Mouse (Mus musculus) lung, postnatal 0 days (tissue): ENCODE data around the gene Ntn5. TPM values are rescaled to one million over a fixed set of nuclear protein-coding genes. Genes with fewer than 3 reads are reported as not detected.

ENCODE experiments used
- ATAC-seq: fragments of 200-750 bp; cut with Nextera tagmentation; 2 replicates; pipeline ENCODE4 v1.8.0; 2017; ENCODE audit warnings: moderate library complexity
- DNase-seq: peaks from one replicate; pipeline ENCODE4 v3.0.0-alpha.2; 2016; ENCODE audit warnings: low spot score
- H3K27ac ChIP-seq: fragments of 300-500 bp; sonication (generic); 2 replicates; pipeline ENCODE4 v1.5.1; 2014; ENCODE audit warnings: antibody characterized with exemption, mild to moderate bottlenecking, low read length, mixed read lengths
- H3K27me3 ChIP-seq: fragments of 300-500 bp; sonication (generic); replicated peaks from 2 replicates; pipeline ENCODE4 v1.6.1; 2014; ENCODE audit warnings: low read length, mixed read lengths; ENCODE audit not compliant: insufficient read depth
- H3K36me3 ChIP-seq: fragments of 300-500 bp; sonication (generic); 2 replicates; pipeline ENCODE4 v1.6.1; 2014; ENCODE audit warnings: low read length, mixed read lengths; ENCODE audit not compliant: insufficient read depth
- H3K4me1 ChIP-seq: fragments of 300-500 bp; sonication (generic); 2 replicates; pipeline ENCODE4 v1.6.1; 2014; ENCODE audit warnings: antibody characterized with exemption, low read depth, low read length, mixed read lengths; ENCODE audit not compliant: insufficient read depth
- H3K4me2 ChIP-seq: fragments of 300-500 bp; sonication (generic); replicated peaks from 2 replicates; pipeline ENCODE4 v1.6.1; 2014; ENCODE audit warnings: low read depth, mild to moderate bottlenecking, low read length, moderate library complexity, mixed read lengths
- H3K4me3 ChIP-seq: fragments of 300-500 bp; sonication (generic); 2 replicates; pipeline ENCODE4 v1.5.1; 2014; ENCODE audit warnings: low read depth, low read length
- H3K9ac ChIP-seq: fragments of 300-500 bp; sonication (generic); replicated peaks from 2 replicates; pipeline ENCODE4 v1.6.1; 2014; ENCODE audit warnings: low read depth, mild to moderate bottlenecking
- H3K9me3 ChIP-seq: fragments of 300-500 bp; sonication (generic); 2 replicates; pipeline ENCODE4 v1.6.1; 2016; ENCODE audit warnings: low read length, mixed read lengths
- CTCF ChIP-seq: IDR thresholded peaks from 2 replicates; pipeline ENCODE4 v1.5.1; 2016; ENCODE audit warnings: antibody characterized with exemption, mild to moderate bottlenecking
- EP300 ChIP-seq: IDR thresholded peaks from 2 replicates; pipeline ENCODE4 v1.6.1; 2016; ENCODE audit warnings: antibody characterized with exemption, mild to moderate bottlenecking, control low read depth
- WGBS: fragments of 180-500 bp; shearing (Covaris S2); extraction: QIAGEN DNeasy Blood & Tissue Kit; methylation state at CpG from one replicate; pipeline ENCODE4 v1.1.7; 2014; 5-methylcytosine and 5-hydroxymethylcytosine counted together
- polyA plus RNA-seq: library from polyadenylated mRNA; unstranded; fragments of >200 nt; fragmentation: Nextera tagmentation; extraction: Ambion mirVana; gene quantifications from 2 replicates; pipeline ENCODE4 v1.2.1, GENCODE M21; 2015

The Ntn5 gene
- 2.4 TPM in 2 replicates for polyA plus RNA-seq

DNA sequence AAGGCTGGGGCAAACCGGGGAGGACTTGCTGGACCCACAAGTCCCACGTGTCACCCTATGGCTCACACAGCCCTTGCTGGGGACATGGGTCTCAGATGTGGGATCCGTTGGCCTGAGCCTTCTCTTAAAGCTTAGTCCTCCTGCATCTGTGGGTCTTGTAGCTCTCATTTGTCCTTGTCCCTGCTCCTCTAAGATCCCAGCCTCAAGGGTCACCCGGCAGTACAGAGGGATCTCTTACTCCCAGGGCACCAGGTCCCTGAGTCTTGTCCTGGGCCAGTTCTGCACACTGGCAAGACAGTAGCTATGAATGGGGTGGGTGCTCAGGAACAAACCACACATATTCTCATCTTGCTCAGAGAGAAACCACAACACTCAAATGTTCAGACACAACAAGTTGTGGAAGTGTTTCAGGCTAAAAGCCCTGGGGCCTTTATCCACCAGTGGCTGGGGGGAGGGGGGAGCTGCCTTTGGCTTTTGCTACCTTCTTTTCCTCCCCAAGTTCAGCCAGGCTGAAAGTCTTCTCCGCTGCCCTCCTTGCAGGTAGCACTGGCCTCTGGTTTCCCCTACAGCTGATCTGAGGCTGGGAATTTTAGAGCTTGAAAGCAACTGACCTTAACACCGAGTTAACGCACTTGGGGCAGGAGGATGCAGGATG is at the start of gene Ntn5:
Ntn5 (plus strand) TSS at position 627 of the 655 bp plus-strand sequence.
- Histone ChIP-seq H3K4me2 (peak within 1 kb of the TSS; percentile 38; the same call in 1 of the 2 replicates), H3K27ac (0 out of 2 replicates have a peak within 1 kb of the TSS, but pooled peaks have one; percentile 2), H3K36me3 (no peaks in the 10 kb centered on the region), H3K9me3 (no peaks in the 10 kb centered on the region), H3K27me3 (no peaks in the 10 kb centered on the region), H3K4me3 (no peak within 1 kb of the TSS), H3K9ac (no peak within 1 kb of the TSS), H3K4me1 (peaks cover 11% of the 10 kb centered on the region; the same call in 1 of the 2 replicates)
- 83% methylated on average over 7 of the region's 7 CpGs for WGBS
- DNase-seq, result no peak
- TF ChIP-seq EP300, result no peak
- TF ChIP-seq CTCF, result no peak
- no peak for ATAC-seq

DNA sequence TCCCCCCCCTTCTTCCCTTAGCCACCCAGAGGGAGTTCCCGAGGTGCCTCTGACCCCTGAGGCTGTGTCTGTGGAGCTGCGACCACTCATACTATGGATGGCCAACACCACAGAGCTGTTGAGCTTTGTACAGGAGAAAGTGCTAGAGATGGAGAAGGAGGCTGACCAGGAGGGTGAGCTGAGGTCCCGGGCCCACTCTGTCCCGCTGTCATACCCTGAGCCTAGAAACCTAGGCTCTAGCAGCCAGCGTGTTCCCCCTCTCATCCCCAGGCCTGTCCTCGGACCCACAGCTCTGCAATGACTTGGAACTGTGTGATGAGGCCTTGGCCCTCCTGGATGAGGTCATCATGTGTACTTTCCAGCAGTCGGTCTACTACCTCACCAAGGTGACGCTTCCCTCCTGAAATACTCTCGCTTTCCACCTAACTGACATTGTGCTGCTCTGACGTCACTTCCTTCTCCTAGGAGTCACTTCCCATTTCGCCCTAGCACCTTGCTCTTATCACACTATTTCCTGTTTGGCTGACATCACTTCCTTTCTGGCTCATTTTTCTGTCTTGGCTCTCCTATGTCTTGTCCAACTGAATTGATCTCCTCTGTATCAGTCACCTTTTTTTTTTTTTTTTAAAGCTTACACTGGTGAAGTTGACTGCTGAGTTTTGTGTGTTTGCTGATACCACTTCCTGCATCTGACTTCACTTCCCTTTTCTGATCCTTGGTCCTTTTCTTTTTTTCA is 48.7 kb upstream of the Ntn5 start:
- no peak for TF ChIP-seq CTCF
- TF ChIP-seq EP300, result peak; percentile 85
- Histone ChIP-seq H3K4me2 (no peak overlapping the region), H3K9me3 (no peaks in the 10 kb centered on the region), H3K27me3 (no peaks in the 10 kb centered on the region), H3K9ac (no peak overlapping the region), H3K4me1 (peaks cover 20% of the 10 kb centered on the region; the same call in 1 of the 2 replicates), H3K36me3 (0 out of 2 replicates have a peak, but pooled peaks cover 5% of the 10 kb centered on the region), H3K4me3 (no peak overlapping the region), H3K27ac (peak overlapping the region; percentile 71)
- 62% methylated on average over 11 of the region's 11 CpGs for WGBS
- DNase-seq, result peak; percentile 85
- ATAC-seq, result peak; percentile 42

DNA sequence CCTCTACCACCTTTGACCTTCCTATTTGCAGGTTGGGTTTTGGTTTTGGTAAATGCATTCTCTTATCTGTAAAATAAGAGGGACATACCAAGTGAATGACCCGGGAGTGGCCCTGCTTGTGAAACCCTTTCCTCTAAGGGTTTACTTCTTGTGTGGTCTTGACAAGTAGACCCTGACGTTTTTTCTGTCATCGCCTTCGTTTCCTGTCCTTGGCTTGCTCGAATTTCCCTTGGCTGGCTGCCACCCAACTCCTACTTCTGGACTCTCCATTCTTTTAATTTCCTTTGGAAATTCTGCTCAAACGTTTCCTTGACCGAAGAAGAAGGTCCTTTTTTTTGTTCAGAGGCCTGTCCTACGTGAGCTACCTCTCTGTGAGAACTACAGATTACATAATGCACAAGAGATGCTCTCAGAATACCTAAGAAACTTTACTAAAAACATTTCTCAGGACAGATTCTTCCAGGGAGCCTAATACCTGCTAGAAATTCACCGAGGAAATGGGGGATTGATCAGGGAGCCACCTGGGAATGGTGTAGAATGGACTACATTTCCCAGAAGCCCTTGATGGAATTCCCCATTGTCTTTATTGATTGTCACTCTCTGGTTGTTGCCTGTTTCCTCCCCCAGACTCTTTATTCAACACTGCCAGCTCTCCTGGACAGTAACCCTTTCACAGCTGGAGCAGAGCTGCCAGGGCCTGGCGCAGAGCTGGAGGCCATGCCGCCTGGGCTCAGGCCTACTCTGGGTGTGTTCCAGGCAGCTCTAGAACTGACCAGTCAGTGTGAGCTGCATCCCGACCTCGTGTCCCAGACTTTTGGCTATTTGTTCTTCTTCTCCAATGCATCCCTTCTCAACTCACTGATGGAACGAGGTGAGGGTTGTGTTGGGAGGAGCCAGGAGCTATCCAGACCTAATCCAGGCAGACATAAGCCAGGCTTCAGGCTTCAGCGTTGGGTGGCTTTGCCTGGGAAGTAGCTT is 47.8 kb upstream of the Ntn5 start:
- Histone ChIP-seq H3K36me3 (0 out of 2 replicates have a peak, but pooled peaks cover 5% of the 10 kb centered on the region), H3K9ac (no peak overlapping the region), H3K27me3 (no peaks in the 10 kb centered on the region), H3K27ac (peak overlapping the region; percentile 66), H3K4me3 (no peak overlapping the region), H3K4me1 (peaks cover 23% of the 10 kb centered on the region; the same call in 1 of the 2 replicates), H3K9me3 (no peaks in the 10 kb centered on the region), H3K4me2 (no peak overlapping the region)
- ATAC-seq (peak; percentile 33), DNase-seq (peak; percentile 75)
- 41% methylated on average over 15 of the region's 15 CpGs for WGBS
- TF ChIP-seq CTCF (no peak), EP300 (peak; percentile 38; the same call in 1 of the 2 replicates)

DNA sequence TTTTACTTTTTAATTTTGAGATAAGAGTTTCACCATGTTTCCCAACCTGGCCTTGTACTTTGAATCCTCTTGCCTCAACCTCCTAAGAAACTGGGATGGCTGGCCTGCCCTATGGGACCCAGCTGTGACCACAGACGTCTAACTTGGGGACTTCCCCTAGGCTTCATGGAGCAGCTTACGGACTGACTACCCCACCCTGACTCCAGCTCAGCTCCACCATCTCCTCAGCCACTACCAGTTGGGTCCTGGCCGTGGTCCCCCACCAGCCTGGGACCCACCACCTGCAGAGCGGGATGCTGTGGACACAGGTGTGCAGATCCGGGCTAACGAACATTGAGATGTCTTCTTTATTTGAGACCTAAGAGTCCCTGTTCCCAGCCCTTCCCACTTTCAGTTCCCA is 46.1 kb upstream of the Ntn5 start:
- H3K27me3 ChIP-seq, result no peaks in the 10 kb centered on the region
- H3K36me3 ChIP-seq, result 0 out of 2 replicates have a peak, but pooled peaks cover 5% of the 10 kb centered on the region
- TF ChIP-seq CTCF (no peak), EP300 (no peak)
- H3K4me1 ChIP-seq, result peaks cover 30% of the 10 kb centered on the region
- no peak for DNase-seq
- no peak overlapping the region for H3K4me3 ChIP-seq
- WGBS, result 82% methylated on average over 6 of the region's 6 CpGs
- no peaks in the 10 kb centered on the region for H3K9me3 ChIP-seq
- no peak overlapping the region for H3K27ac ChIP-seq
- no peak overlapping the region for H3K9ac ChIP-seq
- H3K4me2 ChIP-seq, result no peak overlapping the region
- ATAC-seq, result no peak

DNA sequence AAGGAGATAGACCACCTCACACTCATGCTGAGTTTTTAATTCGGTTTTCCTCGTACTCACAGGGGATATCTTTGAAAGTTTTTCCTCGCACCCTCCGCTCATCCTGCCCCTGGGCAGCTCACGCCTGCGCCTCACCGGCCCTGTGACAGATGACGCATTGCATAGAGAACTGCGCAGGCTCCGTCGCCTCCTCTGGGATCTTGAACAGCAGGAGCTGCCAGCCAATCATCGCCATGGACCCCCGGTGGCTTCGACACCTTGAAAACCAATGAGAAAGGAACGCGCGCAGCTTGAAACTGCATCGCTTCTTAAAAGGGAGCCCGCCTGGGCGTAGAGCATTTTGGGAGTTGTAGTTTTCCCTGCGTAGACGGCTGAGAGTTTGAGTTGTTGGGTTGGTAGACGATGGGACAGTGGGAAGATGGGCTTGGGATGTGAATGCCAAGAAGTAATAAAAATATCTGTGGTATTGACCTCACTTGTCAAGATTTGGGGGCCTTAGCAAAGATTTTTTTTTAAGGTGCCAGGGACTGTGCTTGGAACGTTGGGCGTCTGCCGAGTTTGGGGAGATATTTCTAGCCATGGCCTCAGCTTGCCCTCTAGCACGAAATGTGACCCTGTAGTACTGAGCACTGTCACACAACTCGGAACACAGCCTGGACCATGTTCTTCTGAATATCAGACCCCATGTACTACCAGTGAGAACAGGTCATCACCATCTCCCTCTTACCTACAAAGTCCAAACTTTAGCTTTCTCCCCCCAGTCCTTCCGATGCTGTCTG is 45.0 kb upstream of the Ntn5 start:
- Histone ChIP-seq H3K9ac (no peak overlapping the region), H3K27me3 (no peaks in the 10 kb centered on the region), H3K9me3 (no peaks in the 10 kb centered on the region), H3K36me3 (no peaks in the 10 kb centered on the region), H3K4me2 (no peak overlapping the region; the same call in 1 of the 2 replicates), H3K4me3 (no peak overlapping the region; the same call in 1 of the 2 replicates), H3K4me1 (peaks cover 35% of the 10 kb centered on the region), H3K27ac (0 out of 2 replicates have a peak overlapping the region, but pooled peaks have one; percentile 14)
- TF ChIP-seq EP300 (no peak), CTCF (no peak)
- ATAC-seq (peak; percentile 80), DNase-seq (peak; percentile 98)
- 38% methylated on average over 29 of the region's 29 CpGs for WGBS
